Mouse (Mus musculus): ENCODE measurements around the gene Nnat. TPM values are rescaled to one million over a fixed set of nuclear protein-coding genes. Genes with fewer than 3 reads are reported as not detected.
"Not testable (repeated sequence)": the region's sequence is repeated elsewhere in the genome, so short reads cannot be mapped to it uniquely, and the experiment has no call there.

The Nnat gene
- polyA plus RNA-seq, 2 experiments: 299 to 452 TPM

GRCm38 (mm10) chr2:157569796-157570485, 10.1 kb downstream of the Nnat start:
- no peak for DNase-seq (ENCODE audit: low spot score)
- H3K27ac ChIP-seq (replicated peaks; ENCODE audit: low read depth, low read length): no peak overlapping the region
- H3K9me3 ChIP-seq (ENCODE audit: control insufficient read depth, low read length): no peaks in the 10 kb centered on the region
- no peak overlapping the region for H3K4me2 ChIP-seq (replicated peaks; ENCODE audit: low read depth, low read length, severe bottlenecking)
- H3K9ac ChIP-seq (ENCODE audit: low read depth, low read length, severe bottlenecking): no peak overlapping the region
- no peak for ATAC-seq (ENCODE audit: low FRiP score, low read depth)
- peaks cover 9% of the 10 kb centered on the region for H3K4me1 ChIP-seq (ENCODE audit: control insufficient read depth, insufficient read depth, low read length)
- no peaks in the 10 kb centered on the region for H3K27me3 ChIP-seq (ENCODE audit: control insufficient read depth, insufficient read depth, low read length)
- TF ChIP-seq POLR2A (IDR thresholded peaks at IDR 0.05; ENCODE audit: borderline replicate concordance, extremely low read depth, insufficient read depth, insufficient read length): no peak
- WGBS: 61% methylated on average over 9 of the region's 9 CpGs
- H3K36me3 ChIP-seq (ENCODE audit: control insufficient read depth, insufficient read depth, low read length): no peaks in the 10 kb centered on the region
- H3K4me3 ChIP-seq (replicated peaks; ENCODE audit: low read length): no peak overlapping the region

- 10% methylated on average over 6 of the region's 6 CpGs for WGBS
- no peak for TF ChIP-seq POLR2A (IDR thresholded peaks at IDR 0.05; ENCODE audit: borderline replicate concordance, extremely low read depth, insufficient read depth, insufficient read length)
Measured at GRCm38 (mm10) chr2:157571224-157571832, 11.4 kb downstream of the Nnat start, which contains the start of gene Blcap. Blcap (minus strand) TSS chr2:157571274.

GRCm38 (mm10) chr2:157572786-157573185, 12.9 kb downstream of the Nnat start:
- Histone ChIP-seq H3K36me3 (ENCODE audit: control insufficient read depth, insufficient read depth, low read length) (no peaks in the 10 kb centered on the region), H3K27ac (replicated peaks; ENCODE audit: low read depth, low read length) (no peak overlapping the region), H3K4me3 (replicated peaks; ENCODE audit: low read length) (no peak overlapping the region), H3K9ac (ENCODE audit: low read depth, low read length, severe bottlenecking) (no peak overlapping the region), H3K4me1 (ENCODE audit: control insufficient read depth, insufficient read depth, low read length) (no peaks in the 10 kb centered on the region), H3K27me3 (ENCODE audit: control insufficient read depth, insufficient read depth, low read length) (no peaks in the 10 kb centered on the region), H3K4me2 (replicated peaks; ENCODE audit: low read depth, low read length, severe bottlenecking) (no peak overlapping the region), H3K9me3 (ENCODE audit: control insufficient read depth, low read length) (no peaks in the 10 kb centered on the region)
- 73% methylated on average over 2 of the region's 2 CpGs for WGBS
- no peak for ATAC-seq (ENCODE audit: low FRiP score, low read depth)
- DNase-seq (ENCODE audit: low spot score): no peak
- TF ChIP-seq POLR2A (IDR thresholded peaks at IDR 0.05; ENCODE audit: borderline replicate concordance, extremely low read depth, insufficient read depth, insufficient read length): no peak

More at GRCm38 (mm10) chr2:157571224-157571832, 11.4 kb downstream of the Nnat start, which contains the start of gene Blcap:
- Histone ChIP-seq H3K27me3 (ENCODE audit: control insufficient read depth, insufficient read depth, low read length) (no peaks in the 10 kb centered on the region), H3K4me3 (replicated peaks; ENCODE audit: low read length) (no peak within 1 kb of the TSS), H3K4me2 (replicated peaks; ENCODE audit: low read depth, low read length, severe bottlenecking) (no peak within 1 kb of the TSS), H3K36me3 (ENCODE audit: control insufficient read depth, insufficient read depth, low read length) (no peaks in the 10 kb centered on the region), H3K9ac (ENCODE audit: low read depth, low read length, severe bottlenecking) (no peak within 1 kb of the TSS), H3K4me1 (ENCODE audit: control insufficient read depth, insufficient read depth, low read length) (peaks cover 5% of the 10 kb centered on the region), H3K9me3 (ENCODE audit: control insufficient read depth, low read length) (no peaks in the 10 kb centered on the region), H3K27ac (replicated peaks; ENCODE audit: low read depth, low read length) (no peak within 1 kb of the TSS)
- DNase-seq (ENCODE audit: low spot score) (peak; percentile 66), ATAC-seq (ENCODE audit: low FRiP score, low read depth) (peak; percentile 45; the same call in 1 of the 2 replicates)

GRCm38 (mm10) chr2:157585351-157585750, 25.5 kb downstream of the Nnat start:
- H3K4me1 ChIP-seq (ENCODE audit: control insufficient read depth, insufficient read depth, low read length); H3K9me3 ChIP-seq (ENCODE audit: control insufficient read depth, low read length); H3K27me3 ChIP-seq (ENCODE audit: control insufficient read depth, insufficient read depth, low read length); H3K27ac ChIP-seq (replicated peaks; ENCODE audit: low read depth, low read length); ATAC-seq (ENCODE audit: low FRiP score, low read depth); H3K9ac ChIP-seq (ENCODE audit: low read depth, low read length, severe bottlenecking); H3K4me2 ChIP-seq (replicated peaks; ENCODE audit: low read depth, low read length, severe bottlenecking); DNase-seq (ENCODE audit: low spot score); H3K4me3 ChIP-seq (replicated peaks; ENCODE audit: low read length); H3K36me3 ChIP-seq (ENCODE audit: control insufficient read depth, insufficient read depth, low read length): not testable (repeated sequence)
- WGBS: 22% methylated on average over 7 of the region's 7 CpGs

- no peaks in the 10 kb centered on the region for H3K36me3 ChIP-seq (ENCODE audit: control insufficient read depth, insufficient read depth, low read length)
- H3K9ac ChIP-seq (ENCODE audit: low read depth, low read length, severe bottlenecking): no peak overlapping the region
- H3K4me1 ChIP-seq (ENCODE audit: control insufficient read depth, insufficient read depth, low read length): no peaks in the 10 kb centered on the region
- DNase-seq (ENCODE audit: low spot score) (no peak), ATAC-seq (ENCODE audit: low FRiP score, low read depth) (no peak)
- WGBS: 62% methylated on average over 22 of the region's 22 CpGs
- no peaks in the 10 kb centered on the region for H3K27me3 ChIP-seq (ENCODE audit: control insufficient read depth, insufficient read depth, low read length)
- H3K27ac ChIP-seq (replicated peaks; ENCODE audit: low read depth, low read length): no peak overlapping the region
- no peak overlapping the region for H3K4me3 ChIP-seq (replicated peaks; ENCODE audit: low read length)
- no peak for TF ChIP-seq POLR2A (IDR thresholded peaks at IDR 0.05; ENCODE audit: borderline replicate concordance, extremely low read depth, insufficient read depth, insufficient read length)
- 0 out of 2 replicates have a peak overlapping the region, but pooled peaks have one; percentile 3 for H3K4me2 ChIP-seq (replicated peaks; ENCODE audit: low read depth, low read length, severe bottlenecking)
- no peaks in the 10 kb centered on the region for H3K9me3 ChIP-seq (ENCODE audit: control insufficient read depth, low read length)
Measured at GRCm38 (mm10) chr2:157596876-157597566, 37.1 kb downstream of the Nnat start.

Data from limb, embryonic 14.5 days (tissue).